Mouse (Mus musculus): ENCODE measurements around the gene Bhmt. TPM values are rescaled to one million over a fixed set of nuclear protein-coding genes. Genes with fewer than 3 reads are reported as not detected.

Gene Bhmt
- polyA plus RNA-seq (2014; fragmentation: Nextera tagmentation; extraction: Ambion mirVana), result 0.19 TPM in 1 of 2 replicates, not detected in the other

DNA sequence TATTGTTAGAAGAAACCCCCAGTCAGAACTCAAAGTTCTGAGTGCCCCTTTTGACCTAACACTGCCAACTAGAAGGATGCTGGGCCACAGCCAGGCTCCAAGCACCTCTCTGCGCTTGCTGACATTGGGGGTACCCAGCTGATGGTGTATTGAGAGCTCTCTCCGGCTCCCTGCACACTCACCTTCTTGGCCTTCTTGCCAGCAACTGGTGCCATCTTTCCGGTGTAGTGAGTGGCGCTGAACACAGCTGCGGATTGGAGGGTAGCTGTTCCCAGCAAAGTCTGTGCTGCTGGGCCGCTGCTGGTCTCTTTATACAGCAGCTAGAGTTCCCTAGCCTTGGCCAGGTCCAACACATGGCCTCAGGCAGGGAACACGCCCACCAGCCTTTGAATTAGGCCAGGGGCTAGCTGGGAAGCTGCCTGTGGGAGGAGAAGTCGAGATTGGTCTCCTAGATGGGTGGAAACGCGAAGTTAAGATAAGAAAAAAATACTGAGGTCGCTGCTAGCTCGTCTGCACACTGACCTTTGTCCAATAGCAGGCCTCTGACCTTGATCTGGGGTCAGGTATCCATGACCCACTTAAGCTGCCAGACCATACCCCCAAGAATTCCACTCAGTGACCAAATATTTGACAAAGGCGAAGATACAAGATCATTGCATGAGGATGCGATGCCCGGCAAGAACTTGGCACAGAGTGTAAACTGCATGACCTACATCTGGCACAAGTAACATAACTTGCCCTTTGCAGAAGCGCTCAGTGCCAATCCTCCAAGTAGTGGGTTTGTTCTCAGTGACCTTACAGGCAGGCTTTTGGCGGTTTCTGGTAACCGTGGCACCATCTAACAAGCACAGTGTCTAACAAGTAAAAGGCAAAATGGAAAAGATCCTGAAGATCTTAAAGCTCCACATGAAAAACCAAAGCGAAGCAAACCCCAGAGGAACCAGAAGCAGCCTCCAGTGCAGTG is at the start of gene Bhmt:
Bhmt (minus strand) TSS at position 680 of the 964 bp plus-strand sequence.
- Histone ChIP-seq H3K36me3 (ENCODE audit: control insufficient read depth, insufficient read depth, low read length) (no peaks in the 10 kb centered on the region), H3K4me3 (ENCODE audit: low read depth, low read length) (no peak within 1 kb of the TSS), H3K4me1 (ENCODE audit: control insufficient read depth, insufficient read depth, low read length) (no peaks in the 10 kb centered on the region; the same call in 1 of the 2 replicates), H3K4me2 (no peak within 1 kb of the TSS), H3K27me3 (ENCODE audit: control insufficient read depth, insufficient read depth, low read length) (no peaks in the 10 kb centered on the region), H3K9me3 (replicated peaks; ENCODE audit: control insufficient read depth, low read length) (no peaks in the 10 kb centered on the region), H3K27ac (ENCODE audit: low read depth, low read length) (no peak within 1 kb of the TSS), H3K9ac (ENCODE audit: low read depth, low read length) (no peak within 1 kb of the TSS)
- WGBS (ENCODE audit: insufficient replicate concordance), result 59% methylated on average over 19 of the region's 19 CpGs
- ATAC-seq (replicated peaks; ENCODE audit: insufficient number of reproducible peaks, low FRiP score, low TSS enrichment), result no peak

GRCm38 (mm10) chr13:93687321-93687720 is 49.6 kb upstream of the Bhmt start:
- H3K4me2 ChIP-seq, result no peak overlapping the region
- ATAC-seq (replicated peaks; ENCODE audit: insufficient number of reproducible peaks, low FRiP score, low TSS enrichment), result no peak
- 16% methylated on average over 5 of the region's 5 CpGs for WGBS (ENCODE audit: insufficient replicate concordance)
- no peaks in the 10 kb centered on the region for H3K9me3 ChIP-seq (replicated peaks; ENCODE audit: control insufficient read depth, low read length)
- H3K36me3 ChIP-seq (ENCODE audit: control insufficient read depth, insufficient read depth, low read length), result no peaks in the 10 kb centered on the region
- no peak overlapping the region for H3K27ac ChIP-seq (ENCODE audit: low read depth, low read length)
- no peak overlapping the region for H3K9ac ChIP-seq (ENCODE audit: low read depth, low read length)
- no peaks in the 10 kb centered on the region for H3K27me3 ChIP-seq (ENCODE audit: control insufficient read depth, insufficient read depth, low read length)
- H3K4me1 ChIP-seq (ENCODE audit: control insufficient read depth, insufficient read depth, low read length), result no peaks in the 10 kb centered on the region; the same call in 1 of the 2 replicates
- no peak overlapping the region for H3K4me3 ChIP-seq (ENCODE audit: low read depth, low read length)

DNA sequence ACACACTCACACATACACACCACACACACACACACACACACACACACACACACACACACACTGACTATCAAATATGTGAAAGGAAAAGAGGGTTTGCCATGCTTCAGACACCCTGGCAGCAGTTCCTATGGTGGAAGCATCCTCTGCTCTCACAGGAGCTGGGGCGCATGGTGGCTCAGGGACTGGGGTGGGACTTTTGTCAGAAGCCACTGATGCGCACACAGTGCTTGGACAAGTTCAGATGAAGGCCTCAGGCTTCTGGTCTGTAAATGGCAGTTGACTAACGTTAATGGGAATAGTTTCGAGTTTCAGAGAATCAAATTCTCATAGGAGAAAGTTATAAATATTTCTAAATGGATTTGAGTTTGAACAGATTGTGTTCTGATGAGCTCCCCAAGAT is 47.5 kb upstream of the Bhmt start:
- Histone ChIP-seq H3K9ac (ENCODE audit: low read depth, low read length) (no peak overlapping the region), H3K4me3 (ENCODE audit: low read depth, low read length) (no peak overlapping the region), H3K9me3 (replicated peaks; ENCODE audit: control insufficient read depth, low read length) (no peaks in the 10 kb centered on the region), H3K4me2 (no peak overlapping the region), H3K4me1 (ENCODE audit: control insufficient read depth, insufficient read depth, low read length) (no peaks in the 10 kb centered on the region; the same call in 1 of the 2 replicates), H3K27me3 (ENCODE audit: control insufficient read depth, insufficient read depth, low read length) (no peaks in the 10 kb centered on the region), H3K36me3 (ENCODE audit: control insufficient read depth, insufficient read depth, low read length) (no peaks in the 10 kb centered on the region), H3K27ac (ENCODE audit: low read depth, low read length) (no peak overlapping the region)
- 79% methylated on average over 4 of the region's 4 CpGs for WGBS (ENCODE audit: insufficient replicate concordance)
- no peak for ATAC-seq (replicated peaks; ENCODE audit: insufficient number of reproducible peaks, low FRiP score, low TSS enrichment)

DNA sequence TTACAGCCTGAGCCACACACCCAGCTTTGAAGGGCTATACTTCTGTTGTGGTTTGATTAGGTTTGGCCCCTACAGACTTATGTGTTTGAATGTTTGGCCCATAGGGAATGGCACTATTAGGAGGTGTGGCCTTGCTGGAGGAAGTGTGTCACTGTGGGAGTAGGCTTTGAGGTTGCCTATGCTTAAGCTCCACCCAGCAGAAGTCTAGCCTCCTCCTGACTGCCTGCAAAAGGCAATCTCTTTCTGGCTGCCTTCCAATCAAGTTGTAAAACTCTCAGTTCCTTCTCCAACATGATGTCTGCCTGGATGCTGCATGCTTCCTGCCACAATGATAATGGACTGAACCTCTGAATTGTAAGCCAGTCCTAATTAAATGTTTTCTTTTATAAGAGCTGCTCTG is 45.6 kb upstream of the Bhmt start:
- Histone ChIP-seq H3K9me3 (replicated peaks; ENCODE audit: control insufficient read depth, low read length) (no peaks in the 10 kb centered on the region), H3K27ac (ENCODE audit: low read depth, low read length) (no peak overlapping the region), H3K4me3 (ENCODE audit: low read depth, low read length) (no peak overlapping the region), H3K36me3 (ENCODE audit: control insufficient read depth, insufficient read depth, low read length) (no peaks in the 10 kb centered on the region), H3K27me3 (ENCODE audit: control insufficient read depth, insufficient read depth, low read length) (no peaks in the 10 kb centered on the region), H3K4me2 (no peak overlapping the region), H3K4me1 (ENCODE audit: control insufficient read depth, insufficient read depth, low read length) (no peaks in the 10 kb centered on the region; the same call in 1 of the 2 replicates), H3K9ac (ENCODE audit: low read depth, low read length) (no peak overlapping the region)
- no peak for ATAC-seq (replicated peaks; ENCODE audit: insufficient number of reproducible peaks, low FRiP score, low TSS enrichment)

- 47% methylated on average over 9 of the region's 9 CpGs for WGBS (ENCODE audit: insufficient replicate concordance)
- H3K4me1 ChIP-seq (ENCODE audit: control insufficient read depth, insufficient read depth, low read length), result no peaks in the 10 kb centered on the region
- H3K4me3 ChIP-seq (ENCODE audit: low read depth, low read length), result no peak overlapping the region
- no peaks in the 10 kb centered on the region for H3K36me3 ChIP-seq (ENCODE audit: control insufficient read depth, insufficient read depth, low read length)
- H3K9me3 ChIP-seq (replicated peaks; ENCODE audit: control insufficient read depth, low read length), result no peaks in the 10 kb centered on the region
- H3K27me3 ChIP-seq (ENCODE audit: control insufficient read depth, insufficient read depth, low read length), result peaks cover 7% of the 10 kb centered on the region
- ATAC-seq (replicated peaks; ENCODE audit: insufficient number of reproducible peaks, low FRiP score, low TSS enrichment), result no peak
- no peak overlapping the region for H3K27ac ChIP-seq (ENCODE audit: low read depth, low read length)
- H3K4me2 ChIP-seq, result no peak overlapping the region
- H3K9ac ChIP-seq (ENCODE audit: low read depth, low read length), result no peak overlapping the region
Observed at GRCm38 (mm10) chr13:93676864-93677263, 39.1 kb upstream of the Bhmt start.

- WGBS (ENCODE audit: insufficient replicate concordance), result 4% methylated on average over 31 of the region's 31 CpGs
- no peak within 1 kb of the TSS for H3K9ac ChIP-seq (ENCODE audit: low read depth, low read length)
Observed at GRCm38 (mm10) chr13:93674131-93674561, 36.4 kb upstream of the Bhmt start, which contains the start of the genes Bhmt2 and Dmgdh. TSS of gene Bhmt2 (minus strand) at chr13:93674302. TSS of gene Dmgdh (plus strand) at chr13:93674433.

DNA sequence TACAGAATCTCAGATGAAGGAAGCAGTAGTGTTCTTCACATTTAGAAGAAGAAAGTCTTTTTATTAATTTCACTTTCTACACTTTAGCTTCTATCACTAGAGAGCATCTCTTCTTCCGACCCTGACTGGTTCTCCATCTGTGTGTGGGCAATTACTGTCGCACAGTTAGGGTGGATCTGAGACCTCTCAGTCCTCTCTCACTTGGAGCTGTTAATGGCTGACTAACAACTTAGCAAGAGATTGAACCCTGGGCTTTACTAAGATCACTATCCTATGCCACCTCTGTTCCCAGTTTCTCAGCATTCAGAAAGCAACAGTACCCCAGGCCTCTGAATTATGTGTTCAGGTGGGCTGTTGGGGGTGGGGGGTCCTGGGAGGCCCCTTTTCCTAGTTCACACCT is 35.5 kb upstream of the Bhmt start:
- H3K4me2 ChIP-seq, result no peak overlapping the region
- 0 out of 2 replicates have a peak, but pooled peaks cover 3% of the 10 kb centered on the region for H3K9me3 ChIP-seq (replicated peaks; ENCODE audit: control insufficient read depth, low read length)
- H3K4me3 ChIP-seq (ENCODE audit: low read depth, low read length), result no peak overlapping the region

More at GRCm38 (mm10) chr13:93674131-93674561, 36.4 kb upstream of the Bhmt start, which contains the start of the genes Bhmt2 and Dmgdh:
- Histone ChIP-seq H3K4me2 (peak within 1 kb of the TSS; percentile 55), H3K27me3 (ENCODE audit: control insufficient read depth, insufficient read depth, low read length) (peaks cover 7% of the 10 kb centered on the region), H3K9me3 (replicated peaks; ENCODE audit: control insufficient read depth, low read length) (no peaks in the 10 kb centered on the region), H3K27ac (ENCODE audit: low read depth, low read length) (no peak within 1 kb of the TSS), H3K36me3 (ENCODE audit: control insufficient read depth, insufficient read depth, low read length) (no peaks in the 10 kb centered on the region), H3K4me1 (ENCODE audit: control insufficient read depth, insufficient read depth, low read length) (no peaks in the 10 kb centered on the region), H3K4me3 (ENCODE audit: low read depth, low read length) (peak within 1 kb of the TSS; percentile 30)
- no peak for ATAC-seq (replicated peaks; ENCODE audit: insufficient number of reproducible peaks, low FRiP score, low TSS enrichment)

GRCm38 (mm10) chr13:93672371-93672770 is 34.6 kb upstream of the Bhmt start:
- Histone ChIP-seq H3K27ac (ENCODE audit: low read depth, low read length) (no peak overlapping the region), H3K27me3 (ENCODE audit: control insufficient read depth, insufficient read depth, low read length) (peaks cover 7% of the 10 kb centered on the region), H3K4me1 (ENCODE audit: control insufficient read depth, insufficient read depth, low read length) (no peaks in the 10 kb centered on the region), H3K4me3 (ENCODE audit: low read depth, low read length) (no peak overlapping the region), H3K9ac (ENCODE audit: low read depth, low read length) (no peak overlapping the region), H3K36me3 (ENCODE audit: control insufficient read depth, insufficient read depth, low read length) (no peaks in the 10 kb centered on the region), H3K9me3 (replicated peaks; ENCODE audit: control insufficient read depth, low read length) (0 out of 2 replicates have a peak, but pooled peaks cover 3% of the 10 kb centered on the region), H3K4me2 (no peak overlapping the region)
- ATAC-seq (replicated peaks; ENCODE audit: insufficient number of reproducible peaks, low FRiP score, low TSS enrichment), result no peak
- 88% methylated on average over 4 of the region's 4 CpGs for WGBS (ENCODE audit: insufficient replicate concordance)

More for the DNA sequence above, 35.5 kb upstream of the Bhmt start:
- WGBS (ENCODE audit: insufficient replicate concordance), result 59% methylated on average over 2 of the region's 2 CpGs
- no peak for ATAC-seq (replicated peaks; ENCODE audit: insufficient number of reproducible peaks, low FRiP score, low TSS enrichment)
- peaks cover 7% of the 10 kb centered on the region for H3K27me3 ChIP-seq (ENCODE audit: control insufficient read depth, insufficient read depth, low read length)
- no peaks in the 10 kb centered on the region for H3K4me1 ChIP-seq (ENCODE audit: control insufficient read depth, insufficient read depth, low read length)
- no peak overlapping the region for H3K27ac ChIP-seq (ENCODE audit: low read depth, low read length)
- no peaks in the 10 kb centered on the region for H3K36me3 ChIP-seq (ENCODE audit: control insufficient read depth, insufficient read depth, low read length)
- no peak overlapping the region for H3K9ac ChIP-seq (ENCODE audit: low read depth, low read length)
